Mouse (Mus musculus) intestine, embryonic 15.5 days (tissue): ENCODE results near the gene Tmc6. TPM values are rescaled to one million over a fixed set of nuclear protein-coding genes. Genes with fewer than 3 reads are reported as not detected.

Source experiments
- ATAC-seq: fragments of 200-750 bp; cut with Nextera tagmentation; 2 replicates; pipeline ENCODE4 v1.8.0; 2017; ENCODE audit warnings: moderate TSS enrichment, moderate library complexity
- H3K27ac ChIP-seq: fragments of 300-500 bp; sonication (generic); 2 replicates; pipeline ENCODE4 v1.5.1; 2015; ENCODE audit warnings: mild to moderate bottlenecking, inconsistent platforms
- H3K27me3 ChIP-seq: fragments of 300-500 bp; sonication (generic); replicated peaks from 2 replicates; pipeline ENCODE4 v1.6.1; 2015; ENCODE audit warnings: inconsistent platforms
- H3K36me3 ChIP-seq: fragments of 300-500 bp; sonication (generic); 2 replicates; pipeline ENCODE4 v1.6.1; 2015; ENCODE audit warnings: inconsistent platforms
- H3K4me1 ChIP-seq: fragments of 300-500 bp; sonication (generic); replicated peaks from 2 replicates; pipeline ENCODE4 v1.6.1; 2015; ENCODE audit warnings: inconsistent platforms
- H3K4me2 ChIP-seq: fragments of 300-500 bp; sonication (generic); replicated peaks from 2 replicates; pipeline ENCODE4 v1.6.1; 2015; ENCODE audit warnings: mild to moderate bottlenecking, inconsistent platforms
- H3K4me3 ChIP-seq: fragments of 300-500 bp; sonication (generic); replicated peaks from 2 replicates; pipeline ENCODE4 v1.5.1; 2015; ENCODE audit warnings: inconsistent platforms
- H3K9ac ChIP-seq: fragments of 300-500 bp; sonication (generic); 2 replicates; pipeline ENCODE4 v1.6.1; 2015; ENCODE audit warnings: inconsistent platforms
- H3K9me3 ChIP-seq: fragments of 300-500 bp; sonication (generic); 2 replicates; pipeline ENCODE4 v1.6.1; 2016; ENCODE audit warnings: inconsistent platforms
- whole genome bisulfite sequencing: fragments of 180-500 bp; shearing (Covaris S2); methylation state at CpG from one replicate; pipeline ENCODE4 v1.1.7; 2015; 5-methylcytosine and 5-hydroxymethylcytosine counted together
- polyA plus RNA-seq: library from polyadenylated mRNA; unstranded; fragments of >200 nt; fragmentation: Nextera tagmentation; extraction: Ambion mirVana; gene quantifications from 2 replicates; pipeline ENCODE4 v1.2.1, GENCODE M21; 2015

Tmc6 gene
- polyA plus RNA-seq, 1 experiment from 2014 or later, result 28.3 TPM

GRCm38 (mm10) chr11:117806781-117807180 lies 24.8 kb upstream of the Tmc6 start:
- no peak for ATAC-seq
- Histone ChIP-seq H3K27ac (no peak overlapping the region), H3K4me2 (no peak overlapping the region), H3K4me3 (no peak overlapping the region), H3K27me3 (no peaks in the 10 kb centered on the region), H3K9ac (no peak overlapping the region), H3K36me3 (no peaks in the 10 kb centered on the region), H3K9me3 (no peaks in the 10 kb centered on the region), H3K4me1 (peaks cover 19% of the 10 kb centered on the region)
- WGBS, result 91% methylated on average over 6 of the region's 6 CpGs

- Histone ChIP-seq H3K36me3 (no peaks in the 10 kb centered on the region), H3K4me3 (no peak overlapping the region), H3K27ac (no peak overlapping the region), H3K4me2 (no peak overlapping the region), H3K27me3 (no peaks in the 10 kb centered on the region), H3K9me3 (no peaks in the 10 kb centered on the region), H3K9ac (no peak overlapping the region), H3K4me1 (peaks cover 4% of the 10 kb centered on the region)
- no peak for ATAC-seq
- WGBS, result 87% methylated on average over 3 of the region's 3 CpGs
Measured at GRCm38 (mm10) chr11:117803166-117803688, 21.2 kb upstream of the Tmc6 start.

- H3K27me3 ChIP-seq, result no peaks in the 10 kb centered on the region
- H3K9me3 ChIP-seq, result no peaks in the 10 kb centered on the region
- H3K27ac ChIP-seq, result no peak overlapping the region
- H3K4me1 ChIP-seq, result peaks cover 14% of the 10 kb centered on the region
- no peak overlapping the region for H3K4me2 ChIP-seq
- no peaks in the 10 kb centered on the region for H3K36me3 ChIP-seq
- WGBS, result 74% methylated on average over 7 of the region's 7 CpGs
- H3K9ac ChIP-seq, result no peak overlapping the region
- no peak for ATAC-seq
- H3K4me3 ChIP-seq, result no peak overlapping the region
Measured at GRCm38 (mm10) chr11:117801650-117802049, 19.7 kb upstream of the Tmc6 start.

- Histone ChIP-seq H3K4me3 (no peak overlapping the region), H3K9me3 (no peaks in the 10 kb centered on the region), H3K9ac (no peak overlapping the region), H3K36me3 (no peaks in the 10 kb centered on the region), H3K27ac (no peak overlapping the region), H3K27me3 (no peaks in the 10 kb centered on the region), H3K4me2 (no peak overlapping the region), H3K4me1 (peaks cover 14% of the 10 kb centered on the region)
- WGBS, result 82% methylated on average over 7 of the region's 7 CpGs
- ATAC-seq, result no peak
Measured at GRCm38 (mm10) chr11:117800038-117800437, 18.0 kb upstream of the Tmc6 start.

- Histone ChIP-seq H3K9me3 (no peaks in the 10 kb centered on the region), H3K27me3 (no peaks in the 10 kb centered on the region), H3K9ac (no peak overlapping the region), H3K4me3 (no peak overlapping the region), H3K4me2 (no peak overlapping the region), H3K4me1 (peaks cover 14% of the 10 kb centered on the region), H3K36me3 (no peaks in the 10 kb centered on the region), H3K27ac (no peak overlapping the region)
- no peak for ATAC-seq
- WGBS, result 64% methylated on average over 5 of the region's 5 CpGs
Measured at GRCm38 (mm10) chr11:117799174-117799573, 17.2 kb upstream of the Tmc6 start.

GRCm38 (mm10) chr11:117798160-117798541 lies 16.2 kb upstream of the Tmc6 start:
- peak; percentile 46; the same call in 1 of the 2 replicates for ATAC-seq
- Histone ChIP-seq H3K9me3 (no peaks in the 10 kb centered on the region), H3K9ac (no peak overlapping the region), H3K4me3 (no peak overlapping the region), H3K4me1 (peaks cover 14% of the 10 kb centered on the region), H3K27me3 (no peaks in the 10 kb centered on the region), H3K27ac (0 out of 2 replicates have a peak overlapping the region, but pooled peaks have one; percentile 1), H3K4me2 (no peak overlapping the region), H3K36me3 (no peaks in the 10 kb centered on the region)
- WGBS, result 22% methylated on average over 2 of the region's 2 CpGs

- Histone ChIP-seq H3K27ac (0 out of 2 replicates have a peak within 1 kb of the TSS, but pooled peaks have one; percentile 1), H3K9me3 (no peaks in the 10 kb centered on the region), H3K4me2 (no peak within 1 kb of the TSS), H3K4me3 (no peak within 1 kb of the TSS), H3K4me1 (peaks cover 15% of the 10 kb centered on the region), H3K27me3 (no peaks in the 10 kb centered on the region), H3K9ac (no peak within 1 kb of the TSS), H3K36me3 (no peaks in the 10 kb centered on the region)
- 53% methylated on average over 9 of the region's 9 CpGs for WGBS
- peak; percentile 60 for ATAC-seq
Measured at GRCm38 (mm10) chr11:117797511-117798159, 15.6 kb upstream of the Tmc6 start, which contains the start of gene 6030468B19Rik. Gene 6030468B19Rik (plus strand): TSS chr11:117797660.

GRCm38 (mm10) chr11:117796954-117797353 lies 15.0 kb upstream of the Tmc6 start:
- H3K4me1 ChIP-seq, result peaks cover 21% of the 10 kb centered on the region
- no peak overlapping the region for H3K9ac ChIP-seq
- no peaks in the 10 kb centered on the region for H3K27me3 ChIP-seq
- H3K27ac ChIP-seq, result no peak overlapping the region
- no peaks in the 10 kb centered on the region for H3K36me3 ChIP-seq
- no peak for ATAC-seq
- no peak overlapping the region for H3K4me2 ChIP-seq
- H3K4me3 ChIP-seq, result no peak overlapping the region
- H3K9me3 ChIP-seq, result no peaks in the 10 kb centered on the region
- 43% methylated on average over 5 of the region's 5 CpGs for WGBS

GRCm38 (mm10) chr11:117794035-117794551 lies 12.1 kb upstream of the Tmc6 start:
- Histone ChIP-seq H3K36me3 (no peaks in the 10 kb centered on the region), H3K9ac (no peak overlapping the region), H3K4me1 (peaks cover 33% of the 10 kb centered on the region), H3K27ac (peak overlapping the region; percentile 22; the same call in 1 of the 2 replicates), H3K27me3 (no peaks in the 10 kb centered on the region), H3K9me3 (no peaks in the 10 kb centered on the region), H3K4me3 (no peak overlapping the region), H3K4me2 (no peak overlapping the region)
- WGBS, result 67% methylated on average over 4 of the region's 4 CpGs
- no peak for ATAC-seq

- peak overlapping the region; percentile 24 for H3K4me3 ChIP-seq
- peak overlapping the region; percentile 88 for H3K27ac ChIP-seq
- H3K4me1 ChIP-seq, result peaks cover 21% of the 10 kb centered on the region
- H3K9me3 ChIP-seq, result no peaks in the 10 kb centered on the region
- peak overlapping the region; percentile 64 for H3K4me2 ChIP-seq
- no peaks in the 10 kb centered on the region for H3K27me3 ChIP-seq
- WGBS, result 8% methylated on average over 22 of the region's 22 CpGs
- ATAC-seq, result peak; percentile 83
- peak overlapping the region; percentile 47 for H3K9ac ChIP-seq
- no peaks in the 10 kb centered on the region for H3K36me3 ChIP-seq
Measured at GRCm38 (mm10) chr11:117792281-117792888, 10.4 kb upstream of the Tmc6 start.

GRCm38 (mm10) chr11:117791441-117791761 lies 9.4 kb upstream of the Tmc6 start:
- WGBS, result 88% methylated on average over 9 of the region's 9 CpGs
- no peak for ATAC-seq
- Histone ChIP-seq H3K4me3 (peak overlapping the region; percentile 29), H3K27me3 (no peaks in the 10 kb centered on the region), H3K9ac (peak overlapping the region; percentile 40; the same call in 1 of the 2 replicates), H3K9me3 (no peaks in the 10 kb centered on the region), H3K4me1 (peaks cover 19% of the 10 kb centered on the region), H3K27ac (peak overlapping the region; percentile 88), H3K36me3 (no peaks in the 10 kb centered on the region), H3K4me2 (peak overlapping the region; percentile 64)

GRCm38 (mm10) chr11:117790703-117791440 lies 8.9 kb upstream of the Tmc6 start:
- H3K4me2 ChIP-seq, result peak overlapping the region; percentile 64
- H3K36me3 ChIP-seq, result no peaks in the 10 kb centered on the region
- no peaks in the 10 kb centered on the region for H3K27me3 ChIP-seq
- H3K27ac ChIP-seq, result peak overlapping the region; percentile 88
- peak overlapping the region; percentile 29 for H3K4me3 ChIP-seq
- peak overlapping the region; percentile 40 for H3K9ac ChIP-seq
- ATAC-seq, result peak; percentile 92
- H3K9me3 ChIP-seq, result no peaks in the 10 kb centered on the region
- WGBS, result 28% methylated on average over 23 of the region's 23 CpGs
- H3K4me1 ChIP-seq, result peaks cover 19% of the 10 kb centered on the region
